Mouse (Mus musculus): ENCODE results near the gene Cdc42bpg.

Cdc42bpg gene

GRCm38 (mm10) chr19:6352107-6352505 lies 45.9 kb downstream of the Cdc42bpg start:
- no peak for DNase-seq

DNA sequence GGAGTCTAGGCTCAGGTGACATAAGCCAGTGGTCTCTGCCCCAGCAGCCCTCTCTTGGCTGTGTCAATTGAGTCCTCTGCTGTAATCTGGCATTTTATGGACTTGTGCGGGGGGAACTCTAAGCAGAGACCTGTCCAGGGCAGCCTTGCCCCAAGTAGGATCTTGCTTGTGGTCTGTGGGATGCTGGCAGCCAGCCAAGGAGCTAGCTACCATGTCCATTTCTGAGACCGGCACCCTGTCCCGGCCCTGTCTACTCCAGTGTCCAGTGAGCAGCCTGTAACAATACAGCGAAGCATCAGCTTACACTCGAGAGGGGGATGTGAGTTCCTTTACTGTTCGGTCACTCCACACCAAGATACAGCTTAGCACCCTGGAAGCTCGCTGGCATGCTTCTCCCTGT lies 47.8 kb downstream of the Cdc42bpg start:
- DNase-seq: no peak

- no peak for DNase-seq
Observed at GRCm38 (mm10) chr19:6361291-6361690, 55.0 kb downstream of the Cdc42bpg start.

- DNase-seq: no peak
Observed at GRCm38 (mm10) chr19:6363091-6363410, 56.8 kb downstream of the Cdc42bpg start.

GRCm38 (mm10) chr19:6363411-6364240 lies 57.4 kb downstream of the Cdc42bpg start, which contains the start of gene Sf1:
Gene Sf1 (plus strand): TSS chr19:6363690.
- peak; percentile 100 for DNase-seq

- peak; percentile 92 for DNase-seq
Observed at GRCm38 (mm10) chr19:6364317-6364725, 58.1 kb downstream of the Cdc42bpg start.

DNA sequence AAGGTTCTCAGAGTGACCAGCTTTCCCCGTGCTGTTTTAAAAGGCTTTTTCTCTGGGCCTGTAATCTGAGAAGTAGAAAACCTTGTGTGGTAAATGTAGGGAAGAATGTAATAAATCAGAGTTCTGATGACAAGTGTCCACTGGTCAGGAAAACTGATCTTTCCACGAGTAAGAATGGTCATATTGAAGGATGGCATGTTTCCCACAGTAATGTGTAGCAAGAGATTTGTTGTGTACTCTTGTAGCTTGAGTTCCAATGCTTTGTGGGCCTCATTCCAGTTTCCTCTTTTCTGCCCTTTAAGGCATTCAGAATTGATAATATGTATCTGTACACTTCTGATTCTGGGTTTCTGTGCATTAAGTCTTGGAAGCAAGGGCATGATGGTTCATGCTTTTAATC lies 58.6 kb downstream of the Cdc42bpg start:
- DNase-seq: no peak

DNA sequence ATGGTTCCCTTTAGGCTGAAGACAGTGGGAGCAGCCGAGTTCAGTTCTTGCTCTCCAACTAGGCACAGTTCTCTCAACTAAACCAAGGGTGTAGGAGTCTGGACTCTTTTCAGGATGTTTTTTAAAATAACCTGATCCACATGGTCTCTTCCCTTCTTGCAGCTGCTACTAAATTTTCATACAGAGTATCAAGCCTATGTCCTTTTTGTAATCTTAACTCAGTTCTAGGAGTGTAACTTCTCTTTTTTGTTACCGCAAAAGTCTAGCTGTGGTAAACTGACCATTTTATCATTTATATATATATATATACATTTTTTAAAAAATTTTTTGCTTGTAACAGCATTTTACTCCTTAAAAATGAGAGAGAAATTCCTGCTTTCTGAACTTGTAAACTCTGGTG lies 63.9 kb downstream of the Cdc42bpg start:
- DNase-seq: no peak

DNA sequence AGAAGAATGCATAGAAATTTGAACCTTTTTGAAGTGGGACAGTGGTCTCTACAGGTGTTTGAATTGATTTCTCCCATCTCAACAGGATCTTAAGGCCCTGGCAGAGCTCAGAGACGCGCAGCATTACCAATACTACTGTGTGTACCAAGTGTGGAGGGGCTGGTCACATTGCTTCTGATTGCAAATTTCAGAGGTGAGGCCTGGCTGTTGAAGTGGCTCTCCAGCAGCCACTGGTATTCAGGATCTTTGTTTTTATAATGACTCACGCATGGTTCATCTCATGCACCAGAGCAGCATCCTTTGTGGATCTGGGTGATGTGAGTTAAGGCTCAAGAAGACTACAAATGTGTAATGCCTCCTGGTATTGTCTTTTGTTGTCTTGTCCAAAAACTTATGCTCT lies 66.2 kb downstream of the Cdc42bpg start:
- DNase-seq: no peak

GRCm38 (mm10) chr19:6373539-6374400 lies 67.5 kb downstream of the Cdc42bpg start:
- DNase-seq: peak; percentile 67

GRCm38 (mm10) chr19:6374571-6374970 lies 68.3 kb downstream of the Cdc42bpg start:
- no peak for DNase-seq
